Mouse (Mus musculus): ENCODE results near the gene C8b.

The C8b gene

GRCm38 (mm10) chr4:104766065-104766464 is at the start of gene C8b:
Gene C8b, plus strand, starts transcription at chr4:104766317.
- DNase-seq (ENCODE audit: low spot score) = no peak

DNA sequence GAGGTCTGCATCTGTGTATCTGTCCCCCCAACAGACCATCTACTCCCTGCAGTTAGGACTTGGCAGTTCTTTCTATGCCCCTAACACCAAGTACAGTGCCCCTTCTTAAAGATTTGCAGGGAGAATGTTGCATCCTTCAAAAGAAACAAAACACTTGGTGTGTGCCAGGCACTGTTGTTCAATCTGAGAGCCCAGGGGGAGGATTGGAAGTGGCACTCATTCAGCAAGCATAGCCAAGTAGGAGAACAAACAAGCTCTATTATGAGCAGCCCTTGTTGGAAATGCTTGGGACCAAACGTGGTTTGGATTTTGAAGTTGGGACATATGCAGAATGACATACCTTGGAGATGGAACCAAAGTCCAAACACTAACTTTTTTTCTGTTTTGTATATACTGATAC is 49.6 kb upstream of the C8b start:
- no peak for DNase-seq (ENCODE audit: low spot score)

DNA sequence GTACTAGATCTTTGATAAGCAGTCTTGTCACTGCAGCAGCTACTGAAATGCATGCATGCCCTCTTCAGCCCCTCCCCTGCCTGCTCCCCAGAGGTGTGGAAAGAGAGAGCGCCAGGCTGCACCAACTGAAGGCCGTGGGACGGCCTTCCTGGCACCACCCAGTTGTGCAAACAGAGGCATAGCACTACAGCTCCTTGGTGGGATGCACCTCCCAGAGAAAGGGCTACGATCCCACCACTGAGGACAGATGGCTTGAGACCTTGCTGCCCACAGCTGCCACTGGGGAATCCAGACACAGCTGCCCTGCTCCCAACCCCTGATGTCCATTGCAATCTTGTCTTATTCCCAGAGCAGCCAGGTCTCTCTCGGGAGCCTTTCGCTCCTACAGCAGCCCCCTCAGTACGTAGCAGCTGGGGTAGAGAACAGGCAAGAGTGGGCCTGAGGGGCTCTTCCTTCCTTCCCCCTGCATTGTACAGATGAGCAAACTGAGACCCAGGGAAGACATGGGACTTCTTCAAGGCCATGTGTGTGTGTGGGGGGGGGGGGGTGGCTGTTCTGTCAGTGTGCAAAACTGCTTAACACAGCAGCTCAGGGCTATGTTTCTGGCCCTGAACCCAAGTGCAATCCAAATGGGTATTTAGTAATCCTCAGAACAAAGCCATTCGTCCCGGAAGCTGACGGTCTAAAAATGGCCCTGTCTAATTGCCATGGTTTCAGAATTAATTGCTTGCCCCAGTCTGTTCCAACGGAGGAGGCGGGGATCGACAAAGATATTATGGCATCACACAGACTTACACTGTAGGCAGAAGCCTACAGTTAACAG is 46.9 kb upstream of the C8b start:
- DNase-seq (ENCODE audit: low spot score) = no peak

- DNase-seq (ENCODE audit: low spot score) = no peak
Observed at GRCm38 (mm10) chr4:104723527-104724045, 42.5 kb upstream of the C8b start.

DNA sequence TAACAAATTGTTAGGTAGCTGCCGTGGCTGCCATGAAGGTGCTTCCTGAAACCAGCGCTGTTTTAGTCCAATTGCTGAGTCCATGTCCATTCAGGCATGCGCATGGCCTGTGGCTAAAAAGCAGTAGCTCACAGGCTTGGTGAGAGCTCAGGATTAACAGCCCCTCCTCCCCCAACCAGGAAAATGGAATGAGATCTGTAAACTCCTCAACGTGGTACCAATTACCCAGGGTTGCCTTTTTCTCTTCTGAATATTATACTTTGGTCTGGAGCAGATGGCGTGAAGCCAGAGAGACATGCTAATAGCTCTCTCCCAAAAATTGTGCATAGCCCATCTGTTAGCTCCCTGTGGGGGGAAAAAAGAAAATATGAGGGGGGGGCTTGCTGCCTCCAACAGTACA is 41.9 kb upstream of the C8b start:
- no peak for DNase-seq (ENCODE audit: low spot score)

- peak; percentile 30 for DNase-seq (ENCODE audit: low spot score)
Observed at GRCm38 (mm10) chr4:104725673-104726072, 40.4 kb upstream of the C8b start.

- no peak for DNase-seq (ENCODE audit: low spot score)
Observed at GRCm38 (mm10) chr4:104729185-104729584, 36.9 kb upstream of the C8b start.

DNA sequence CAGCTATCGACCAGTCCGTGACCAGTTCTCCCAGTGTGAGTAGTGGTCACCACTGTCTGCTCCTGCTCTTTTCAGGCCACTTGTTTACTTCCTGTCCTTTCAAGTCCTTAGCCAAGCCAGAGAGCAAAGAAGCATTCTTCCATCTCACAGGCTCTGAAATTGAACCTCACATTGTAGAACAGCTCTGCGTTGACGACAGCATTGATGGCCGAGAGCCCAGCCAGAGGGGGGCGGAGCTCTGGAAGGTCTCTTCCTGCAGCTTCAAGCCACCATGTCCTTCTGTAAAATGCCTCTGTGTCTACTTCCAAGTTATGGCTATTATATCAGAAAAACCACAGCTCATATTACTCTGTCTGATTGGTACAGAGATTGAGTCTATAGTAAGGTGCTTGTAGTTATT is 19.6 kb upstream of the C8b start:
- no peak for DNase-seq (ENCODE audit: low spot score)

- DNase-seq (ENCODE audit: low spot score) = no peak
Observed at GRCm38 (mm10) chr4:104754090-104754489, 12.0 kb upstream of the C8b start.

- DNase-seq (ENCODE audit: low spot score) = no peak
Observed at GRCm38 (mm10) chr4:104760878-104761624, 5.1 kb upstream of the C8b start.

DNA sequence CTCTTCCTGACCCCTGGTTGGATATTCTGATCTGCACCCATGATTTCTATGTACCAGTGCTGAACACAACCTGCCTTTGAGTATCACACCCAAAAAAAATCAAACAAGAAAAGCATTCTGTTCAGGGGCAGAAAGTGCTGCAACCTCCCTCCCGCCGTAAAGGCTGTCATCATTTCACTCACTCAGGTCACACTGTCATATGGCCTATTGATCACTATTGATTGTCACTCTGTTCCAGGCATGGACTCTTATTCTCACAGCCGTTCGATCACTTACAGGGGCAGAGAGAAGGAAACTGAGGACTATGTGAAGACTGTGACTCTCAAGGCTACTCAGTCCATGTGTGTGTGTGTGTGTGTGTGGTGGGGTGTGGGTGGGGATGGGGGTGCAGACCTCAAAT is 2.1 kb downstream of the C8b start:
- no peak for DNase-seq (ENCODE audit: low spot score)

DNA sequence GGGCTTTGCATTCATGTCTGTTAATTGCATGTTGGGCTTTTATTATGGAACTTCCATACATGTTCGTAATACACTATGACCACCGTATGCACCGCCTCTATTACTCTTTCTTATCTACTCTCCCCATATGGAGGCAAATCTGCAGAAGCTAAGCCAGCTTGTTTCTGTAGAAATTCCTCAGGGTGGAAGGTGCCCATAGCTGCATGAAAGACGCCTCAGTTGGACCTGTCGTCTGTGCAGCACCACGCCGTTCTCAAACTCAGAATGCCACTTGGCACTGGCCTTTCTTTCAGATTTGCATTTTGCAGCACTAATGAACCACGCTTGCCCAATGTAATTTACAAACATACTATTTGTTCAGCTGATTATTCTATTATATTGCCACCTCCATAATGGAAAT is 3.5 kb downstream of the C8b start:
- DNase-seq (ENCODE audit: low spot score) = no peak

GRCm38 (mm10) chr4:104770331-104770730 is 4.2 kb downstream of the C8b start:
- no peak for DNase-seq (ENCODE audit: low spot score)

DNA sequence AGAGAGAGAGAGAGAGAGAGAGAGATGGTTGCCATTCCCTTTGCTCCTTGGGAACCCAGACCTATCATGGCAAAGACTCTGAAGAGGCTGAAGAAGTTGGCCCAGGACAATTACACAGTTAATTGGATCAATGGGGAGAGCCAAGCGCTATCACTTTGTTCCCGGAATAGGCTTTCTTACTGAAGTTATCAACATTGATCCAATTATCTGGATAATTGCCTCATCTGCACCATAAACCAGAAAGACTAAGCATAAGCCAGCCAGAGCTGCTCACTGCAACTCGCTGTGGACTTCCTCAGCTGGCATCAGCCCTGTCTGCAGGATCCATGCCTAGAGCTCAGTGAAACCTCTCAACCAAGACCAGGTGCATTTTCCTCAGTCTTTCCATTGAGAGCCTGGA is 9.5 kb downstream of the C8b start:
- no peak for DNase-seq (ENCODE audit: low spot score)

DNA sequence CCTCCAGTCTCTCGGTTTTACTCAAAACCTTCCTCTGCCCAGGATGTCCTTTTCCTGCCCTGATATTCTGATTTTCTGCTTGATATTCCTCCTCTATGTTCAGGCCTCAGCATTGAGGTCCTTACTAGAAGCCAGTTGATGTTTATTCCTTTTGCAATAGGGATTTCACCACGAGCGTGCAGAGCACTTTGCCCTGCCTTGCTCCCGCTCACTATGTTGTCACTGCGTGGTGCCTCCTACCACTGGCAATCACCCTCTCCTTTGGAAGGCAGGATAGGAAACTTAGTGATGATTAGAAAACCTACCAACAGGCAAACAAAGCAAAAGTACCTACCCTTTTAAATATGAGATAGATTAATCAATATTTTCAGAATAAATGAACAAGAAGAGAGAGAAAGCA is 13.3 kb downstream of the C8b start:
- DNase-seq (ENCODE audit: low spot score) = no peak

DNA sequence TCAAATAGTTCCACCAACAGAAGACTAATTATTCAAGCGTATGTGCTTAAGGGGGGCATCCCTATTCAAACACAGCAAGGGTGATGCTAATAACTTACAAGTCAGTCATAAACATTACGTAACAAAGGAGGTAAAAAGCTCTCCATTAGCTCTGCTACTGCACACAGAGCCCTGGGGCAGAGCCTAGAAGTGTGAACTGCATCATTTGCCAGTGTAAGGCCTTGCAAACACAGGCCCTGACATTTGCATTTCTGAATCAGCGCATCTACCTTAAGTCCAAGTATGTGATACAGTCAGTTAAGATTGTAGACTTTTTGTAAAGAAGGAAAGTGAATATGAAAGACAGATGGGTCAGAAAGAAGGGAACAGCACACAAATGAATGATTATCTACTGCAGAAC is 15.3 kb downstream of the C8b start:
- no peak for DNase-seq (ENCODE audit: low spot score)

DNA sequence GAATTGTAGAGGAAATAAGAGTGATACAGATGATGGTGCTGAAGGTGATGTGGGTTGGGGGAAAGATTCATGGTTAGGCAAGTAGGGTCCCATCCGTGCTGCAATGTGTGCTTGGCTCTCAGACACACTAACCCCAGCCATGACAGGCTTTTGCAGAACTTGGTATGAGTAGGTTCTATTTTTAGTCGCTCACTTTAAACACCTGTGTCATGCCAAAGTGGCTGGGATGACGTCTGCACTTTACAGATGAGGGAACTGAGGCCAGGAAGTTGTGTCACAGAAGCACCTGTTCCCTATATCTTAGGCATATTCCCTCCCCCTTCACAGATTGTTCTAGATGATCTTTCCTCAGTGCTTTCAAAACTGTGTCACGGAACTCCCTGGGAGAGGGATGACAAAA is 16.2 kb downstream of the C8b start:
- no peak for DNase-seq (ENCODE audit: low spot score)

GRCm38 (mm10) chr4:104792111-104792510 is 26.0 kb downstream of the C8b start:
- DNase-seq (ENCODE audit: low spot score) = no peak

GRCm38 (mm10) chr4:104798951-104799350 is 32.8 kb downstream of the C8b start:
- DNase-seq (ENCODE audit: low spot score) = no peak

DNA sequence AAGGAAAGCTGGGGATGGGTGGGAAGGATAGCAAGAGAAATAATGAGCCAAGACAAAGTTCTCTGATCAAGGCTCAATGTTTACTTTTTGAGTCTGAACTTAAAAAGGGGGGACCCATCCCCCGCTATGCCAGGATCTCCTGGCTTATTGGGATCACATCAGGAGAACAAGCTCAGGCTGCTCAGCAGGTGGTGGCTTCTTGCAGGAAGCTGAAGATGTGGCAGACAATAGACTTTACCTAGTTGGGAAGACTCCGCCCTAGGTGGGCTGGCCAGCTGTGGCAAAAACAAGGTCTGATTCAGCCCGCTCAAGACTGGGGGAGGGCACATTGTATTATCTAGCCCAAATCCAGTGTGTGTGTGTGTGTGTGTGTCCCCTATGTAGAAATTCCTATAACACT is 35.5 kb downstream of the C8b start:
- no peak for DNase-seq (ENCODE audit: low spot score)

- no peak for DNase-seq (ENCODE audit: low spot score)
Observed at GRCm38 (mm10) chr4:104804100-104804499, 38.0 kb downstream of the C8b start.

- no peak for DNase-seq (ENCODE audit: low spot score)
Observed at GRCm38 (mm10) chr4:104805414-104806257, 39.5 kb downstream of the C8b start.

Measured in embryo, embryonic 10 days (tissue).